Mouse (Mus musculus) midbrain, embryonic 16.5 days (tissue): ENCODE measurements around the gene Sertad4. TPM values are rescaled to one million over a fixed set of nuclear protein-coding genes. Genes with fewer than 3 reads are reported as not detected.

Experiments
- ATAC-seq: fragments of 200-750 bp; cut with Nextera tagmentation; 2 replicates; pipeline ENCODE4 v1.8.0; 2017; ENCODE audit warnings: moderate TSS enrichment
- H3K27ac ChIP-seq: fragments of 300-500 bp; sonication (generic); 2 replicates; pipeline ENCODE4 v1.5.1; 2014; ENCODE audit warnings: mild to moderate bottlenecking, low read length, mixed read lengths
- H3K27me3 ChIP-seq: fragments of 300-500 bp; sonication (generic); 2 replicates; pipeline ENCODE4 v1.6.1; 2014; ENCODE audit warnings: low read depth, low read length, mixed read lengths; ENCODE audit not compliant: control insufficient read depth, insufficient read depth
- H3K36me3 ChIP-seq: fragments of 300-500 bp; sonication (generic); 2 replicates; pipeline ENCODE4 v1.6.1; 2014; ENCODE audit warnings: mild to moderate bottlenecking, low read length, moderate library complexity, mixed read lengths; ENCODE audit not compliant: control insufficient read depth, insufficient read depth
- H3K4me1 ChIP-seq: fragments of 300-500 bp; sonication (generic); 2 replicates; pipeline ENCODE4 v1.6.1; 2014; ENCODE audit warnings: mild to moderate bottlenecking, low read length, mixed read lengths; ENCODE audit not compliant: control insufficient read depth, insufficient read depth
- H3K4me2 ChIP-seq: fragments of 300-500 bp; sonication (generic); 2 replicates; pipeline ENCODE4 v1.6.1; 2014; ENCODE audit warnings: mild to moderate bottlenecking, low read length, mixed read lengths
- H3K4me3 ChIP-seq: fragments of 300-500 bp; sonication (generic); 2 replicates; pipeline ENCODE4 v1.5.1; 2014; ENCODE audit warnings: low read depth, mild to moderate bottlenecking, low read length, moderate library complexity, mixed read lengths
- H3K9ac ChIP-seq: fragments of 300-500 bp; sonication (generic); 2 replicates; pipeline ENCODE4 v1.6.1; 2014; ENCODE audit warnings: low read depth, low read length, mixed read lengths
- H3K9me3 ChIP-seq: fragments of 300-500 bp; sonication (generic); replicated peaks from 2 replicates; pipeline ENCODE4 v1.6.1; 2014; ENCODE audit warnings: mild to moderate bottlenecking, low read length, mixed read lengths; ENCODE audit not compliant: control insufficient read depth, poor library complexity, severe bottlenecking
- WGBS: fragments of 180-500 bp; shearing (Covaris S2); extraction: QIAGEN DNeasy Blood & Tissue Kit; methylation state at CpG from one replicate; pipeline ENCODE4 v1.1.7; 2014; 5-methylcytosine and 5-hydroxymethylcytosine counted together
- polyA plus RNA-seq: library from polyadenylated mRNA; unstranded; fragments of >200 nt; fragmentation: Nextera tagmentation; extraction: Ambion mirVana; gene quantifications from 2 replicates; pipeline ENCODE4 v1.2.1, GENCODE M21; 2015

Gene Sertad4
- polyA plus RNA-seq, result 26.3 and 27.6 TPM in 2 replicates

GRCm38 (mm10) chr1:192855474-192856230 is at the start of gene Sertad4:
Gene Sertad4, minus strand, starts transcription at chr1:192855756.
- Histone ChIP-seq H3K9ac (peak within 1 kb of the TSS; percentile 95), H3K36me3 (no peaks in the 10 kb centered on the region), H3K4me2 (peak within 1 kb of the TSS; percentile 95), H3K9me3 (no peaks in the 10 kb centered on the region), H3K27me3 (no peaks in the 10 kb centered on the region), H3K4me1 (peaks cover 41% of the 10 kb centered on the region), H3K27ac (peak within 1 kb of the TSS; percentile 97), H3K4me3 (peak within 1 kb of the TSS; percentile 87)
- under 1% methylated on average over 56 of the region's 75 CpGs for WGBS
- ATAC-seq, result peak; percentile 64

DNA sequence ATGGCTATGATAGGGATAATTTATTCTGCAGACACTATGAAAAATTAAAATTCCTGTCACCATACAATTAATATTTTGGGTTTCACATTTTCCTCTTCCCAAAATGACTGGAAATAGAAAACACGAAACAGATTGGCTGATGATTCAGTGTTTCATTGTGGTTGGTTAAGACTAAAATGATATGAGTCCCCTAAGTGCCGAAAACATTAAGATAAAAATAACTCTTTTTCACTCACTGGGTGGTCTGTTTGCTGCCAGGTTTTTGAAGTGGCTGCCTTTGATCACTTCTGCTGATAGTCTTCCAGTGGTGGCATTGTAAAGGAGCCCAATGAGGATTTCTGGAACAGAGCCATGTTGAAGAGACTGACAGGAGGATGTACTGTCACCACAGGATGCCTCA is 46.0 kb upstream of the Sertad4 start:
- Histone ChIP-seq H3K27ac (no peak overlapping the region), H3K4me2 (no peak overlapping the region), H3K9ac (no peak overlapping the region), H3K27me3 (no peaks in the 10 kb centered on the region), H3K9me3 (no peaks in the 10 kb centered on the region), H3K4me3 (no peak overlapping the region), H3K36me3 (peaks cover 6% of the 10 kb centered on the region; the same call in 1 of the 2 replicates), H3K4me1 (no peaks in the 10 kb centered on the region)
- WGBS, result 66% methylated on average over 2 of the region's 2 CpGs
- ATAC-seq, result no peak

GRCm38 (mm10) chr1:192900913-192901312 is 45.4 kb upstream of the Sertad4 start:
- no peak overlapping the region for H3K9ac ChIP-seq
- 81% methylated on average over 3 of the region's 3 CpGs for WGBS
- no peaks in the 10 kb centered on the region for H3K27me3 ChIP-seq
- H3K4me3 ChIP-seq, result no peak overlapping the region
- peaks cover 6% of the 10 kb centered on the region; the same call in 1 of the 2 replicates for H3K36me3 ChIP-seq
- no peak for ATAC-seq
- no peaks in the 10 kb centered on the region for H3K4me1 ChIP-seq
- no peak overlapping the region for H3K4me2 ChIP-seq
- no peaks in the 10 kb centered on the region for H3K9me3 ChIP-seq
- no peak overlapping the region for H3K27ac ChIP-seq

DNA sequence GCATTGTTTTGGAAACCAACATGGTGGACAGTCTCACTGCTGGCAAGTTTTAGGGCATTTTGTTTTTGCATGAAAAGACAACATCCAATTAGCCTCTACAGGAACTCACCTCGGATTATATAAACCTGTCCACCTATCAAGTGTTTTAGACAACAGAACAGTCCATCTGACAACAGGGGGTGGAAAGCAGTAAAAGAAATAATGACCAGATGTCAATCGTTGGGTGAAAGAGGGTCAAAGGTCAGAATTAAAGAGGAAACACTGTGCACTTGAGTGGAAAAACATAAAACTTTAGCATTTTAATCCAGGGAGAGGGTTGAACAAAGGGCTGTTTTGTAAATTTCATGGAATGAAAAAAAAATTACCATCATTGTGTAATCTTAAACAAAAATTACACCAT is 43.2 kb upstream of the Sertad4 start:
- Histone ChIP-seq H3K36me3 (peaks cover 6% of the 10 kb centered on the region; the same call in 1 of the 2 replicates), H3K4me2 (no peak overlapping the region), H3K9ac (no peak overlapping the region), H3K4me3 (no peak overlapping the region), H3K4me1 (no peaks in the 10 kb centered on the region), H3K27me3 (no peaks in the 10 kb centered on the region), H3K27ac (no peak overlapping the region), H3K9me3 (no peaks in the 10 kb centered on the region)
- 12% methylated on average over 2 of the region's 2 CpGs for WGBS
- ATAC-seq, result no peak

DNA sequence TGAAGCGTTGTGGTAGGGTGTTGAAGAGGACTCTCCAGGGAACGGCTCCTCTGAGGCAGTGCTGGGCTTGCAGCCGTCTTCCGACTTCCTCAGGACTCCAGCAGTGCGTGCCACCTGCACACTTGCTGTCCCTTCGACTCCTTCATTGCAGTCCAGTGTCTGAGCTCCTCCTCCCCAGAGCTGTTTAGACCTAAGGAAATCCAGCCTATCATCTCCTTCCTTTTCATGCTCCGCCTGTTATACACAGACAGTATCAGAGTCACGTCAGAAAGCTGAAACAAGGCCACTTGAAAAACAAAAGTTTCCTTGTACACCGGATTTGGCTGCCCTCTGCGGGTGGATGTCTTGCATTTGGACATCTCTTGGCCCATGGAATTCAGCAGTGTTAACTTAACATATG is 41.7 kb upstream of the Sertad4 start:
- Histone ChIP-seq H3K27me3 (no peaks in the 10 kb centered on the region), H3K9me3 (no peaks in the 10 kb centered on the region), H3K4me2 (no peak overlapping the region), H3K4me3 (no peak overlapping the region), H3K9ac (no peak overlapping the region), H3K27ac (no peak overlapping the region), H3K36me3 (peaks cover 6% of the 10 kb centered on the region; the same call in 1 of the 2 replicates), H3K4me1 (no peaks in the 10 kb centered on the region)
- ATAC-seq, result no peak
- WGBS, result 69% methylated on average over 10 of the region's 10 CpGs

DNA sequence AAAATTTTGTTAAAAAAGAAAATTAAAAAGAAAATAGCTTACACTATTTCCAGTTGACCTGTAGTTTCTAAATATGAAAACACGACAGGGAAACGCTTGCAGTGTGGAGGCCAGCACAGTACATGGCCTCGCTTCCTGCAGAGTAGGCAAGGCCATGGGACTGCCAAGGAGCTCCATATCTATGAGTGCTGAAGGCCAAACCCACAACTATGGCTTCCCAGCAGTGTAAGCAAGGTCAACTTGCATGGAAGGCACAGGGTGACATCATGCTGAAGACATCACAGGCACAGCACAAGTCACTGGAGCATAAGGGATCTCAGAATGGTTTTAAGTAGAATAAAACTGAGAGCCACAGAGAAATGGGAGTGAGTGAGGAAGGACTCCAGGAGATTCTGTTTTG is 40.5 kb upstream of the Sertad4 start:
- Histone ChIP-seq H3K4me1 (no peaks in the 10 kb centered on the region), H3K4me2 (no peak overlapping the region), H3K9ac (no peak overlapping the region), H3K27ac (no peak overlapping the region), H3K27me3 (no peaks in the 10 kb centered on the region), H3K36me3 (peaks cover 6% of the 10 kb centered on the region; the same call in 1 of the 2 replicates), H3K9me3 (no peaks in the 10 kb centered on the region), H3K4me3 (no peak overlapping the region)
- ATAC-seq, result no peak
- 92% methylated on average over 3 of the region's 3 CpGs for WGBS

DNA sequence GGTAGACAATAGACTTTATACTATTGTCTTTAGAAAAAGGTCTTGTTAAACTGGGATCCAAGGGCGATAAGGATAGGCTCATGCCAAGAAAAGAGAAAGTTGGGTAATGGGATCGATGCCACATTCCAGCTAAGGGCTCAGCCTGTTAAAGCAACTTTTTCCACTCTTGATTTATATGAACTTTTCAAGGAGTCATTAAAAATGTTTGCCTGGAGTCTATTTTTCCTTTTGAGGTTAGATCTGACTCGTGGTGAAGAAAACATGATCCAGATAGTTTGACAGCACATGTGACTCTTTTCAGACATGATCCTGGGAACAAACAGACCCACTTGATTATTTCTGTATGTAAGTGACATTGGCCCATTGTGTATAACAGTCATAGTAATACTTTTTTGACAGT is 35.2 kb upstream of the Sertad4 start:
- Histone ChIP-seq H3K4me1 (no peaks in the 10 kb centered on the region), H3K36me3 (no peaks in the 10 kb centered on the region), H3K27ac (no peak overlapping the region), H3K9ac (no peak overlapping the region), H3K9me3 (no peaks in the 10 kb centered on the region), H3K4me3 (no peak overlapping the region), H3K4me2 (no peak overlapping the region), H3K27me3 (no peaks in the 10 kb centered on the region)
- no peak for ATAC-seq
- WGBS, result 91% methylated on average over 3 of the region's 3 CpGs

DNA sequence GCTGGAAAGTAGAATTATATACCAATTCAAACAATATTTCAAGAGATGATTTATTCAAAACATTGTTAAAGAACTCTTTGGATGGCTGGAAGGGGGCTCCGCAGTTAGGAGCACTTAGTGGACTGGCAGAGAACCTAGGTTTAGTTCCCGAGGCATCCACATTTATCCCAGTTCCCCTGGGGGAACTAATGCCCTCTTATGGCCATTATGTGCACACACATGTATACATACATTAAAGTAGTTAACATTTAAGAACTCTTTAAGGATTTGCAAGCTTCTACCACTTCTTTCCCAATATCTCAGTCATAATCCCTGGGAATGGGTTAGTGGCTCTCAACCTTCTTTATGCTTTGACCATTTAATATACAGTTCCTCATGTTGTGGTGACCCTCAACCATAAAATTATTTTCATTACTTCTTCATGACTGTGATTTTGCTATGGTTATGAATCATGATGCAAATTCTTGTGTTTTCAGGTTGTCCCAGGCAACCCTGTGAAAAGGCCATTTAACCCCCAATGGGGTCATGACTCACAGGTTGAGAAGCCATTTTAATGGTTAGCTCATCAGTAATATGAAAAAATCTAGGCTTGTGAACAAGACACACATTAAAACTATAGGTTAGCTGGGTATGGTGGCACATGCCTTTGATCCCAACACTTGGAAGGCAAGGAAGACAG is 27.2 kb upstream of the Sertad4 start:
- Histone ChIP-seq H3K4me2 (no peak overlapping the region), H3K36me3 (no peaks in the 10 kb centered on the region), H3K9me3 (no peaks in the 10 kb centered on the region), H3K4me1 (no peaks in the 10 kb centered on the region), H3K27me3 (no peaks in the 10 kb centered on the region), H3K27ac (no peak overlapping the region), H3K9ac (no peak overlapping the region), H3K4me3 (no peak overlapping the region)
- ATAC-seq, result no peak
- 72% methylated on average over 2 of the region's 2 CpGs for WGBS

DNA sequence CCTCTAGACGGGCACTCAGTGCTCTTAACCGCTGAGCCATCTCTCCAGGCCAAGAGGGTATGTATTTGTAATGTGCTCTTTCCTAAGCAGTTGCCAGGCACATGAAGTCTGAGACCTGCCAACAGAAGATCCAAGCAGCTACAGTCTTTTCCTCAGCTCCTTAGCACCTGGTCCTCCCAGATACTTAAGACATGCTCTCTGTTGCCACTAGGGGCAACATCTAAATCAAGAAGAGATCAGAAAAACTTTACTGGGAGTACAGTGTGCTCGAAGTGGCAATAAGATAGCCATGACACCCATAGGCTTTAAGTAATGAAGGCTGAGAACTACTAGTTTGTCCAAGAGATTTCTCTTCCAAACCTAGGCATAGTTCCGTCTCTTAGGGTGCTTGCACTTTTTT is 24.6 kb upstream of the Sertad4 start:
- Histone ChIP-seq H3K9me3 (no peaks in the 10 kb centered on the region), H3K27ac (no peak overlapping the region), H3K4me2 (no peak overlapping the region), H3K9ac (no peak overlapping the region), H3K27me3 (no peaks in the 10 kb centered on the region), H3K4me1 (no peaks in the 10 kb centered on the region), H3K4me3 (no peak overlapping the region), H3K36me3 (no peaks in the 10 kb centered on the region)
- WGBS, result 86% methylated on average over 4 of the region's 4 CpGs
- ATAC-seq, result no peak
